Mouse (Mus musculus) MEL (cell line): ENCODE data around the gene Lrrc4c.

Experiments
- CHD1 ChIP-seq: IDR thresholded peaks from 2 replicates; pipeline ENCODE4 v1.6.1; 2012; ENCODE audit warnings: low read depth, mild to moderate bottlenecking, inconsistent platforms, low read length, improper control_type of control experiment
- CHD2 ChIP-seq: IDR thresholded peaks from 2 replicates; pipeline ENCODE4 v1.6.1; 2011; ENCODE audit warnings: low read length, improper control_type of control experiment
- CTCF ChIP-seq, 3 experiments: IDR thresholded peaks in 2 of 3; conservative IDR thresholded peaks in 1 of 3; 2 replicates each; pipeline ENCODE4 v1.5.1; 2011 to 2012; ENCODE audit warnings: low read length in 3 of 3, low read depth in 2 of 3, mild to moderate bottlenecking in 2 of 3, improper control_type of control experiment in 1 of 3, inconsistent platforms in 1 of 3, mixed read lengths in 1 of 3, moderate library complexity in 1 of 3; ENCODE audit not compliant: control insufficient read depth in 1 of 3, insufficient read depth in 1 of 3, poor library complexity in 1 of 3, severe bottlenecking in 1 of 3
- E2F4 ChIP-seq: IDR thresholded peaks from 2 replicates; pipeline ENCODE4 v1.6.1; 2011; ENCODE audit warnings: low read depth, low read length, improper control_type of control experiment, borderline replicate concordance
- EP300 ChIP-seq, 2 experiments: IDR thresholded peaks; 2 replicates each; pipeline ENCODE4 v1.6.1; 2011; ENCODE audit warnings: improper control_type of control experiment in 2 of 2, low read length in 2 of 2, low read depth in 1 of 2, mild to moderate bottlenecking in 1 of 2
- JUND ChIP-seq: IDR thresholded peaks from 2 replicates; pipeline ENCODE4 v1.6.1; 2011; ENCODE audit warnings: low read depth, mild to moderate bottlenecking, improper control_type of control experiment, low read length
- MAFK ChIP-seq: IDR thresholded peaks from 2 replicates; pipeline ENCODE4 v1.6.1; 2011; ENCODE audit warnings: low read depth, mild to moderate bottlenecking, low read length, improper control_type of control experiment, borderline replicate concordance
- MAZ ChIP-seq: IDR thresholded peaks from 2 replicates; pipeline ENCODE4 v1.6.1; 2012; ENCODE audit warnings: low read depth, mild to moderate bottlenecking, inconsistent platforms, low read length, improper control_type of control experiment
- POLR2A ChIP-seq, 2 experiments: IDR thresholded peaks; 2 replicates each; pipeline ENCODE4 v1.6.1; 2011 to 2012; ENCODE audit warnings: low read length in 2 of 2, mild to moderate bottlenecking in 2 of 2, control low read depth in 1 of 2, improper control_type of control experiment in 1 of 2, low read depth in 1 of 2, moderate library complexity in 1 of 2; ENCODE audit not compliant: control insufficient read depth in 1 of 2, insufficient read depth in 1 of 2, poor library complexity in 1 of 2
- SMC3 ChIP-seq: IDR thresholded peaks from 2 replicates; pipeline ENCODE4 v1.6.1; 2011; ENCODE audit warnings: low read depth, low read length, improper control_type of control experiment
- UBTF ChIP-seq: IDR thresholded peaks from 2 replicates; pipeline ENCODE4 v1.6.1; 2012; ENCODE audit warnings: low read depth, mild to moderate bottlenecking, inconsistent platforms, low read length, improper control_type of control experiment, moderate library complexity, borderline replicate concordance; ENCODE audit not compliant: insufficient read depth
- ZC3H11A ChIP-seq: IDR thresholded peaks from 2 replicates; pipeline ENCODE4 v1.6.1; 2012; ENCODE audit warnings: low read depth, mild to moderate bottlenecking, inconsistent platforms, low read length, improper control_type of control experiment

GRCm38 (mm10) chr2:96402514-96402913, 84.5 kb downstream of the Lrrc4c start:
- TF ChIP-seq CTCF (IDR thresholded peaks at IDR 0.05 in 2 of 3, conservative IDR thresholded peaks at IDR 0.05 in 1 of 3; ENCODE audit: control insufficient read depth in 1 of 3, insufficient read depth in 1 of 3, low read depth in 2 of 3, low read length in 3 of 3, poor library complexity in 1 of 3, severe bottlenecking in 1 of 3) (no peak), MAFK (no peak), POLR2A (IDR thresholded peaks at IDR 0.05; ENCODE audit: control insufficient read depth in 1 of 2, insufficient read depth in 1 of 2, low read depth in 1 of 2, low read length in 2 of 2, poor library complexity in 1 of 2) (no peak), MAZ (no peak), CHD1 (no peak), ZC3H11A (no peak), EP300 (IDR thresholded peaks at IDR 0.05; ENCODE audit: low read depth in 1 of 2, low read length in 2 of 2) (no peak), SMC3 (no peak), CHD2 (no peak), UBTF (no peak), JUND (no peak), E2F4 (no peak)
